Mouse (Mus musculus): ENCODE measurements at regions not wholly inside any gene's neighbourhood (a gene's known extent, or its start where the extent isn't known, plus 50 kb on each side); places are given as distances from the start of the nearest gene placed in this dataset.

GRCm38 (mm10) chr5:119602001-119602400 is 68.5 kb upstream of the Tbx3 start:
- TF ChIP-seq POLR2A (IDR thresholded peaks at IDR 0.05; ENCODE audit: insufficient read length, low read depth) (no peak), POLR2AphosphoS2 (IDR thresholded peaks at IDR 0.05; ENCODE audit: insufficient read length, low read depth) (no peak), TCF12 (IDR thresholded peaks at IDR 0.05; ENCODE audit: insufficient read depth, poor library complexity, severe bottlenecking) (no peak), USF1 (IDR thresholded peaks at IDR 0.05; ENCODE audit: low read depth) (no peak), MYOD1 (IDR thresholded peaks at IDR 0.05; ENCODE audit: control insufficient read depth in 1 of 3, insufficient read length in 2 of 3, low read depth in 2 of 3) (no peak), E2F4 (IDR thresholded peaks at IDR 0.05; ENCODE audit: insufficient read depth) (no peak), MAX (IDR thresholded peaks at IDR 0.05; ENCODE audit: low read depth) (no peak), REST (IDR thresholded peaks at IDR 0.05; ENCODE audit: insufficient read depth, insufficient read length) (no peak), SRF (IDR thresholded peaks at IDR 0.05; ENCODE audit: control insufficient read depth, insufficient read length, low read depth) (no peak), CEBPB (IDR thresholded peaks at IDR 0.05; ENCODE audit: insufficient read depth, poor library complexity, severe bottlenecking) (no peak)
